ENCODE assay signal across 24 mouse cellular contexts in the genomic region with DNA sequence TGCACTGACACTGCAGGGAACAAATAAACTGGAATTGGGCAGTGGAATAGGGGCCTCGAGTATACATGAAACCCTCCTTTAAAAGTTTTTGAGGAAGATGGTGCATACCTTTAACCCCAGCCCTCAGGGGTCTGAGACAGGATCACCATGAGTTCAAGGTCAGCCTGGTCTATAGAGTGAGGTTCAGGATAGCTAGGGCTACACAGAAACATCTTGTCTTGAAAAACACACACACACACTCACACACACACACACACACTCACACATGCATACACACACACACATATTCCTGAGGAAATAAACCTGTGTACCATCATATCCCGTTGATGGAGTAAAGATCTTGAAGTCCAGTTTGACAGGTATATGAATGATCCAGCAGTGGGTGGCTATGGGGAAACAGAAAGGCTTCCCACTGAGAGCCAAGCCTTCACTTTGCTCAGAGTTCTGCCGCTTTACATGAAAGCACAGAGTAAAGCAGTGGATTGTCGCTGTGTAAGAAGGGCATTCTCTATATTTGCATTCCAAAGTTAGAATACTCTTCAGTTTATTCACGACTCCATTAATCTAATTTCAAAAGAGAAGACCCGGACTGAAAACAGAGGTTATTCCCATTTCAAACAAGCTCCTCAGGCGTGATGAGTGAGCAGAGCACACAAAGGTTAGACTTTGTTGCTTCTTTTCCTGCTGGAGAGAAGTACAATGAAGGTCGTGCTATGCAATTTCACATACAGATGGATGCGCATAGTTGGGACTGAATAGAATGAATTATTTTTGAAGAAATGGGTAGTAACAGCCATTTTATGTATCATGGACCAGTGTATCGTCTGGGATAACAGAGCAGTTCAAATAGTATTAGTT.
A peak's percentile ranks its signal among the peaks of the same experiment; 100 is the strongest.
DNase-seq lines count a peak whose midpoint lies in the region; ATAC-seq and TF ChIP-seq lines count a peak whose summit lies in the region.
"Had no signal": no experiment of that assay in that cellular context is flagged by ENCODE, and none has a peak within 500 bp of the region (broad histone marks: within the 10 kb centered on the region; RNA-seq: fewer than 3 reads in every experiment).

No protein-coding gene starts in this region.

- no peak for TF ChIP-seq POLR2A in cerebellum, adult 2 months (IDR thresholded peaks at IDR 0.05; ENCODE audit: borderline replicate concordance, insufficient read depth, low read length)

- peak; percentile 82 for ATAC-seq in forebrain, embryonic 11.5 days (replicated peaks; ENCODE audit: low FRiP score)
- peak; percentile 64 for ATAC-seq in hindbrain, embryonic 12.5 days (ENCODE audit: low FRiP score)
- no peak for ATAC-seq in hindbrain, postnatal 0 days
- ATAC-seq in neural tube, embryonic 12.5 days (ENCODE audit: low FRiP score, low read depth), result peak; percentile 62
- no peak for ATAC-seq in neural tube, embryonic 15.5 days (ENCODE audit: low FRiP score)
- peak; percentile 30; the same call in 1 of the 2 replicates for ATAC-seq in midbrain, embryonic 15.5 days (replicated peaks)
- ATAC-seq: inflammation-experienced regulatory T-cells, adult 6 months; Patski had no signal

- no peak for DNase-seq in forebrain, embryonic 11.5 days (ENCODE audit: low spot score)
- DNase-seq in forebrain, embryonic 10.5 days (ENCODE audit: extremely low spot score, low spot score), result no peak
- no peak for DNase-seq in hindbrain, postnatal 0 days (ENCODE audit: low spot score)
- DNase-seq in cerebellum, adult 2 months, result no peak
- DNase-seq: adrenal gland, postnatal 25 days; cerebellum, adult 18-20 months; cerebellum, postnatal 14 days; gastrocnemius, postnatal 10 days; heart, postnatal 10 days; kidney, adult 18-20 months; kidney, postnatal 4 days; thymus, adult 2 months; thymus, postnatal 4 days had no signal

- no peak overlapping the region for H3K4me2 ChIP-seq in forebrain, embryonic 11.5 days (ENCODE audit: low read depth, low read length, severe bottlenecking)
- no peak overlapping the region for H3K4me2 ChIP-seq in hindbrain, embryonic 12.5 days (replicated peaks)
- H3K4me2 ChIP-seq in hindbrain, postnatal 0 days (ENCODE audit: low read depth, low read length), result no peak overlapping the region
- H3K4me2 ChIP-seq in neural tube, embryonic 12.5 days (replicated peaks), result no peak overlapping the region
- H3K4me2 ChIP-seq in neural tube, embryonic 15.5 days, result no peak overlapping the region
- no peak overlapping the region for H3K4me2 ChIP-seq in midbrain, embryonic 15.5 days
- H3K4me2 ChIP-seq: embryonic facial prominence, embryonic 15.5 days; heart, embryonic 13.5 days; limb, embryonic 13.5 days; liver, embryonic 11.5 days; lung, embryonic 15.5 days had no signal

- H3K27ac ChIP-seq in forebrain, embryonic 11.5 days (ENCODE audit: low read depth, low read length), result no peak overlapping the region
- H3K27ac ChIP-seq in forebrain, embryonic 10.5 days, result no peak overlapping the region
- no peak overlapping the region for H3K27ac ChIP-seq in hindbrain, embryonic 12.5 days
- no peak overlapping the region for H3K27ac ChIP-seq in hindbrain, postnatal 0 days
- H3K27ac ChIP-seq in neural tube, embryonic 12.5 days, result no peak overlapping the region
- no peak overlapping the region for H3K27ac ChIP-seq in neural tube, embryonic 15.5 days (replicated peaks)
- H3K27ac ChIP-seq in midbrain, embryonic 15.5 days, result no peak overlapping the region
- no peak overlapping the region for H3K27ac ChIP-seq in cerebellum, adult 2 months (ENCODE audit: insufficient read depth, low read length)
- H3K27ac ChIP-seq: embryonic facial prominence, embryonic 15.5 days; heart, embryonic 13.5 days; limb, embryonic 13.5 days; lung, embryonic 15.5 days had no signal

- peaks cover 4% of the 10 kb centered on the region; the same call in 1 of the 2 replicates for H3K4me1 ChIP-seq in forebrain, embryonic 11.5 days (replicated peaks; ENCODE audit: control insufficient read depth, insufficient read depth, low read length)
- H3K4me1 ChIP-seq in forebrain, embryonic 10.5 days, result peaks cover 14% of the 10 kb centered on the region
- H3K4me1 ChIP-seq in hindbrain, embryonic 12.5 days, result no peaks in the 10 kb centered on the region
- no peaks in the 10 kb centered on the region for H3K4me1 ChIP-seq in hindbrain, postnatal 0 days (ENCODE audit: insufficient read depth, low read length)
- H3K4me1 ChIP-seq in neural tube, embryonic 12.5 days, result 0 out of 2 replicates have a peak, but pooled peaks cover 3% of the 10 kb centered on the region
- no peaks in the 10 kb centered on the region for H3K4me1 ChIP-seq in neural tube, embryonic 15.5 days
- no peaks in the 10 kb centered on the region for H3K4me1 ChIP-seq in midbrain, embryonic 15.5 days
- no peaks in the 10 kb centered on the region for H3K4me1 ChIP-seq in cerebellum, adult 2 months (ENCODE audit: control insufficient read depth, insufficient read depth, low read length)
- H3K4me1 ChIP-seq: embryonic facial prominence, embryonic 15.5 days; heart, embryonic 13.5 days; limb, embryonic 13.5 days; lung, embryonic 15.5 days had no signal

- H3K36me3 ChIP-seq in forebrain, embryonic 11.5 days (ENCODE audit: control insufficient read depth, insufficient read depth, low read length), result no peaks in the 10 kb centered on the region
- H3K36me3 ChIP-seq in forebrain, embryonic 10.5 days (replicated peaks), result no peaks in the 10 kb centered on the region
- no peaks in the 10 kb centered on the region for H3K36me3 ChIP-seq in hindbrain, embryonic 12.5 days
- no peaks in the 10 kb centered on the region for H3K36me3 ChIP-seq in hindbrain, postnatal 0 days (ENCODE audit: insufficient read depth, low read length)
- no peaks in the 10 kb centered on the region for H3K36me3 ChIP-seq in neural tube, embryonic 12.5 days
- H3K36me3 ChIP-seq in neural tube, embryonic 15.5 days, result no peaks in the 10 kb centered on the region
- no peaks in the 10 kb centered on the region for H3K36me3 ChIP-seq in midbrain, embryonic 15.5 days (replicated peaks)
- H3K36me3 ChIP-seq: embryonic facial prominence, embryonic 15.5 days; heart, embryonic 13.5 days; limb, embryonic 13.5 days; lung, embryonic 15.5 days had no signal

- 43% methylated on average over 10 of the region's 10 CpGs for WGBS in forebrain, embryonic 11.5 days
- WGBS in forebrain, embryonic 10.5 days, result 62% methylated on average over 10 of the region's 10 CpGs
- 34% methylated on average over 10 of the region's 10 CpGs for WGBS in hindbrain, embryonic 12.5 days
- WGBS in hindbrain, postnatal 0 days, result 24% methylated on average over 10 of the region's 10 CpGs
- WGBS in neural tube, embryonic 12.5 days, result 26% methylated on average over 10 of the region's 10 CpGs
- 23% methylated on average over 10 of the region's 10 CpGs for WGBS in neural tube, embryonic 15.5 days
- WGBS in midbrain, embryonic 15.5 days, result 33% methylated on average over 10 of the region's 10 CpGs
- 26% methylated on average over 10 of the region's 10 CpGs for WGBS in cerebellum, adult 2 months

- H3K9me3 ChIP-seq in forebrain, embryonic 11.5 days (ENCODE audit: control insufficient read depth, low read length), result no peaks in the 10 kb centered on the region
- no peaks in the 10 kb centered on the region for H3K9me3 ChIP-seq in forebrain, embryonic 10.5 days
- H3K9me3 ChIP-seq in hindbrain, embryonic 12.5 days (replicated peaks), result no peaks in the 10 kb centered on the region
- no peaks in the 10 kb centered on the region for H3K9me3 ChIP-seq in hindbrain, postnatal 0 days (ENCODE audit: low read length)
- H3K9me3 ChIP-seq in neural tube, embryonic 12.5 days, result no peaks in the 10 kb centered on the region
- no peaks in the 10 kb centered on the region for H3K9me3 ChIP-seq in neural tube, embryonic 15.5 days (replicated peaks)
- no peaks in the 10 kb centered on the region for H3K9me3 ChIP-seq in midbrain, embryonic 15.5 days
- H3K9me3 ChIP-seq: embryonic facial prominence, embryonic 15.5 days; heart, embryonic 13.5 days; limb, embryonic 13.5 days; lung, embryonic 15.5 days had no signal

- no peak overlapping the region for H3K9ac ChIP-seq in forebrain, embryonic 11.5 days (ENCODE audit: low read length)
- H3K9ac ChIP-seq in hindbrain, embryonic 12.5 days, result no peak overlapping the region
- no peak overlapping the region for H3K9ac ChIP-seq in hindbrain, postnatal 0 days (replicated peaks; ENCODE audit: low read length)
- no peak overlapping the region for H3K9ac ChIP-seq in neural tube, embryonic 12.5 days
- no peak overlapping the region for H3K9ac ChIP-seq in neural tube, embryonic 15.5 days (replicated peaks)
- no peak overlapping the region for H3K9ac ChIP-seq in midbrain, embryonic 15.5 days
- H3K9ac ChIP-seq: embryonic facial prominence, embryonic 15.5 days; heart, embryonic 13.5 days; limb, embryonic 13.5 days; lung, embryonic 15.5 days had no signal

- no peak for TF ChIP-seq CTCF in hindbrain, postnatal 0 days (IDR thresholded peaks at IDR 0.05; ENCODE audit: low read depth)
- TF ChIP-seq CTCF in cerebellum, adult 2 months (IDR thresholded peaks at IDR 0.05; ENCODE audit: borderline replicate concordance, insufficient read depth, low read depth, low read length), result no peak

- no peak overlapping the region for H3K4me3 ChIP-seq in forebrain, embryonic 11.5 days (ENCODE audit: low read depth, low read length)
- H3K4me3 ChIP-seq in forebrain, embryonic 10.5 days, result no peak overlapping the region
- no peak overlapping the region for H3K4me3 ChIP-seq in hindbrain, embryonic 12.5 days
- no peak overlapping the region for H3K4me3 ChIP-seq in hindbrain, postnatal 0 days (ENCODE audit: low read length)
- H3K4me3 ChIP-seq in neural tube, embryonic 12.5 days, result no peak overlapping the region
- H3K4me3 ChIP-seq in neural tube, embryonic 15.5 days (replicated peaks), result no peak overlapping the region
- no peak overlapping the region for H3K4me3 ChIP-seq in midbrain, embryonic 15.5 days
- H3K4me3 ChIP-seq in cerebellum, adult 2 months (replicated peaks; ENCODE audit: insufficient read depth, low read depth, low read length), result no peak overlapping the region
- H3K4me3 ChIP-seq: embryonic facial prominence, embryonic 15.5 days; heart, embryonic 13.5 days; limb, embryonic 13.5 days; lung, embryonic 15.5 days had no signal

- no peaks in the 10 kb centered on the region; the same call in 1 of the 2 replicates for H3K27me3 ChIP-seq in forebrain, embryonic 11.5 days (ENCODE audit: control insufficient read depth, insufficient read depth, low read length)
- peaks cover 7% of the 10 kb centered on the region for H3K27me3 ChIP-seq in forebrain, embryonic 10.5 days (ENCODE audit: poor library complexity, severe bottlenecking)
- H3K27me3 ChIP-seq in hindbrain, embryonic 12.5 days, result no peaks in the 10 kb centered on the region
- H3K27me3 ChIP-seq in hindbrain, postnatal 0 days (ENCODE audit: insufficient read depth, low read length), result no peaks in the 10 kb centered on the region
- no peaks in the 10 kb centered on the region for H3K27me3 ChIP-seq in neural tube, embryonic 12.5 days (replicated peaks)
- no peaks in the 10 kb centered on the region for H3K27me3 ChIP-seq in neural tube, embryonic 15.5 days (replicated peaks)
- H3K27me3 ChIP-seq in midbrain, embryonic 15.5 days (replicated peaks), result no peaks in the 10 kb centered on the region
- H3K27me3 ChIP-seq in cerebellum, adult 2 months (ENCODE audit: control insufficient read depth, insufficient read depth, low read length), result no peaks in the 10 kb centered on the region
- H3K27me3 ChIP-seq: embryonic facial prominence, embryonic 15.5 days; heart, embryonic 13.5 days; limb, embryonic 13.5 days; lung, embryonic 15.5 days; Patski had no signal

Comparison
In these comparisons a context has a peak if more than half of its experiments do, and no peak if none do; other contexts are left out.
1. ATAC-seq: peak in forebrain, embryonic 11.5 days (single experiment), hindbrain, embryonic 12.5 days (single experiment), neural tube, embryonic 12.5 days (single experiment) and midbrain, embryonic 15.5 days (single experiment); none in hindbrain, postnatal 0 days (single experiment) and neural tube, embryonic 15.5 days (single experiment).